ENCODE assay signal across 21 mouse cellular contexts in the genomic region with DNA sequence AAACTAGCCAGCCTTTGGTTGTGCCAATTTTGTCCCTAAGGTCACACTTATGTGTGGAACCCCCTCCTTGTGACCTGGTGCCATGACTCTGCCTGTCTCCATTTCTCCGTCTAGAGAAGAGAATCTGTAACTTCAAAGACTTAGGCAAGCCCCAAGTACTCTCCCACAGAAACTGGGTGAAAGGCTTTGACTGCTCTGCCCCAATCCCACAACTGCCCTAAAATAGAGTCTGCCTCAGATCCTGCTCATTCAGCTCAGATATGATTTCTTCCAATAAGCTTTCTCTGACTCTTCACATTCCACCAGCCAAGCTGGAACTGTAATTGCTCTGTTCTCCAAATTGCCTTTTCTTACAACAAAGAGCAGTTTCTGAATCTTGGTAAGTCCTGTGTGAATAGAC.
DNase-seq lines count a peak whose midpoint lies in the region; ATAC-seq and TF ChIP-seq lines count a peak whose summit lies in the region.
"Had no signal": no experiment of that assay in that cellular context is flagged by ENCODE, and none has a peak within 500 bp of the region (broad histone marks: within the 10 kb centered on the region; RNA-seq: fewer than 3 reads in every experiment).

No protein-coding gene starts in this region.

- WGBS in heart, embryonic 12.5 days: 52% methylated on average over 1 of the region's 1 CpGs
- WGBS in liver, postnatal 0 days (ENCODE audit: insufficient replicate concordance): 72% methylated on average over 1 of the region's 1 CpGs
- 69% methylated on average over 1 of the region's 1 CpGs for WGBS in liver, embryonic 12.5 days (ENCODE audit: insufficient replicate concordance)
- 88% methylated on average over 1 of the region's 1 CpGs for WGBS in kidney, adult 2 months

- H3K27ac ChIP-seq in heart, embryonic 12.5 days (ENCODE audit: poor library complexity, severe bottlenecking): no peak overlapping the region
- H3K27ac ChIP-seq in liver, postnatal 0 days (ENCODE audit: low read depth): no peak overlapping the region
- H3K27ac ChIP-seq in liver, embryonic 12.5 days: no peak overlapping the region
- H3K27ac ChIP-seq in kidney, adult 2 months (ENCODE audit: insufficient read depth, low read depth, low read length): no peak overlapping the region
- H3K27ac ChIP-seq: embryonic facial prominence, embryonic 12.5 days; forebrain, embryonic 15.5 days; heart, adult 2 months; heart, embryonic 13.5 days; hindbrain, embryonic 15.5 days had no signal

- no peak for TF ChIP-seq CTCF in liver, postnatal 0 days (IDR thresholded peaks at IDR 0.05; ENCODE audit: low read depth)
- TF ChIP-seq CTCF in kidney, adult 2 months (conservative IDR thresholded peaks at IDR 0.05; ENCODE audit: insufficient read depth, insufficient read length, low read depth, low read length): no peak

- no peaks in the 10 kb centered on the region for H3K79me2 ChIP-seq in myocyte (ENCODE audit: control insufficient read depth, insufficient read depth)

- no peak overlapping the region for H3ac ChIP-seq in myocyte (ENCODE audit: control insufficient read depth, insufficient read length)

- DNase-seq in heart, adult 11 months: peak; percentile 67
- DNase-seq in liver, postnatal 0 days: peak; percentile 9
- DNase-seq in kidney, adult 2 months: no peak
- no peak for DNase-seq in left cerebral cortex, adult 9 months (ENCODE audit: low spot score in 2 of 2)
- DNase-seq: adrenal gland, postnatal 25 days; cerebellum, adult 11 months; cerebellum, adult 9-10 months; cerebellum, postnatal 25 days; gastrocnemius, postnatal 25 days; heart, adult 2 months; kidney, adult 9 months had no signal

- H3K27me3 ChIP-seq in heart, embryonic 12.5 days (replicated peaks): no peaks in the 10 kb centered on the region
- no peaks in the 10 kb centered on the region for H3K27me3 ChIP-seq in liver, postnatal 0 days (ENCODE audit: insufficient read depth, low read length)
- H3K27me3 ChIP-seq in liver, embryonic 12.5 days (replicated peaks): no peaks in the 10 kb centered on the region
- no peaks in the 10 kb centered on the region for H3K27me3 ChIP-seq in myocyte (ENCODE audit: control insufficient read depth, insufficient read depth, insufficient read length)
- H3K27me3 ChIP-seq in kidney, adult 2 months (replicated peaks; ENCODE audit: control insufficient read depth, insufficient read depth, low read length): no peaks in the 10 kb centered on the region
- H3K27me3 ChIP-seq: embryonic facial prominence, embryonic 12.5 days; forebrain, embryonic 15.5 days; heart, embryonic 13.5 days; hindbrain, embryonic 15.5 days had no signal

- no peak for TF ChIP-seq POLR2A in myocyte (IDR thresholded peaks at IDR 0.05; ENCODE audit: insufficient read length, low read depth)
- no peak for TF ChIP-seq POLR2A in kidney, adult 2 months (IDR thresholded peaks at IDR 0.05; ENCODE audit: low read depth, low read length)

- H3K9ac ChIP-seq in heart, embryonic 12.5 days: no peak overlapping the region
- no peak overlapping the region for H3K9ac ChIP-seq in liver, postnatal 0 days (replicated peaks)
- H3K9ac ChIP-seq in liver, embryonic 12.5 days: no peak overlapping the region
- H3K9ac ChIP-seq: embryonic facial prominence, embryonic 12.5 days; forebrain, embryonic 15.5 days; heart, embryonic 13.5 days; hindbrain, embryonic 15.5 days had no signal

- 0 out of 2 replicates have a peak, but pooled peaks cover 3% of the 10 kb centered on the region for H3K9me3 ChIP-seq in heart, embryonic 12.5 days (replicated peaks)
- peaks cover 5% of the 10 kb centered on the region; the same call in 1 of the 2 replicates for H3K9me3 ChIP-seq in liver, postnatal 0 days (ENCODE audit: low read length)
- no peaks in the 10 kb centered on the region for H3K9me3 ChIP-seq in liver, embryonic 12.5 days (replicated peaks)
- H3K9me3 ChIP-seq: forebrain, embryonic 15.5 days; heart, embryonic 13.5 days; hindbrain, embryonic 15.5 days had no signal

- no peak overlapping the region for H3K4me2 ChIP-seq in heart, embryonic 12.5 days
- H3K4me2 ChIP-seq in liver, postnatal 0 days (ENCODE audit: low read depth, low read length): no peak overlapping the region
- no peak overlapping the region for H3K4me2 ChIP-seq in liver, embryonic 12.5 days
- peak overlapping the region; percentile 19 for H3K4me2 ChIP-seq in myocyte (ENCODE audit: low read depth)
- H3K4me2 ChIP-seq: embryonic facial prominence, embryonic 12.5 days; forebrain, embryonic 15.5 days; heart, embryonic 13.5 days; hindbrain, embryonic 15.5 days had no signal

- H3K36me3 ChIP-seq in heart, embryonic 12.5 days: no peaks in the 10 kb centered on the region
- H3K36me3 ChIP-seq in liver, postnatal 0 days (replicated peaks; ENCODE audit: insufficient read depth, low read length): no peaks in the 10 kb centered on the region
- no peaks in the 10 kb centered on the region for H3K36me3 ChIP-seq in liver, embryonic 12.5 days
- no peaks in the 10 kb centered on the region for H3K36me3 ChIP-seq in myocyte (ENCODE audit: control insufficient read depth, insufficient read depth)
- no peaks in the 10 kb centered on the region for H3K36me3 ChIP-seq in kidney, adult 2 months (ENCODE audit: control insufficient read depth, insufficient read depth, low read length)
- H3K36me3 ChIP-seq: embryonic facial prominence, embryonic 12.5 days; forebrain, embryonic 15.5 days; G1E; heart, embryonic 13.5 days; hindbrain, embryonic 15.5 days had no signal

- H3K4me3 ChIP-seq in heart, embryonic 12.5 days: no peak overlapping the region
- no peak overlapping the region for H3K4me3 ChIP-seq in liver, postnatal 0 days (ENCODE audit: low read depth, low read length)
- no peak overlapping the region for H3K4me3 ChIP-seq in liver, embryonic 12.5 days
- H3K4me3 ChIP-seq in myocyte: no peak overlapping the region
- H3K4me3 ChIP-seq in kidney, adult 2 months (ENCODE audit: insufficient read depth, low read depth, low read length): no peak overlapping the region
- H3K4me3 ChIP-seq: embryonic facial prominence, embryonic 12.5 days; forebrain, embryonic 15.5 days; heart, adult 2 months; heart, embryonic 13.5 days; hindbrain, embryonic 15.5 days had no signal

- no peak for ATAC-seq in heart, embryonic 12.5 days (ENCODE audit: insufficient number of reproducible peaks, low FRiP score)
- no peak for ATAC-seq in liver, postnatal 0 days
- no peak for ATAC-seq in liver, embryonic 12.5 days
- ATAC-seq: CD4-positive, CD25-positive, alpha-beta regulatory T cell, adult 4 months; forebrain, embryonic 15.5 days; intestine, embryonic 16.5 days had no signal

- H3K4me1 ChIP-seq in heart, embryonic 12.5 days (replicated peaks): no peaks in the 10 kb centered on the region
- H3K4me1 ChIP-seq in liver, postnatal 0 days (ENCODE audit: insufficient read depth): no peaks in the 10 kb centered on the region; the same call in 1 of the 2 replicates
- H3K4me1 ChIP-seq in liver, embryonic 12.5 days: no peaks in the 10 kb centered on the region; the same call in 1 of the 2 replicates
- H3K4me1 ChIP-seq in kidney, adult 2 months (ENCODE audit: control insufficient read depth, insufficient read depth, low read length): no peaks in the 10 kb centered on the region
- H3K4me1 ChIP-seq: embryonic facial prominence, embryonic 12.5 days; forebrain, embryonic 15.5 days; heart, embryonic 13.5 days; hindbrain, embryonic 15.5 days had no signal

- TF ChIP-seq EP300 in liver, postnatal 0 days (IDR thresholded peaks at IDR 0.05; ENCODE audit: low read depth): no peak

TF ChIP-seq in myocyte, 11 proteins besides CTCF, POLR2A, EP300 and RAD21:
- TF ChIP-seq MAX (IDR thresholded peaks at IDR 0.05; ENCODE audit: low read depth) (no peak), MYOG (IDR thresholded peaks at IDR 0.05; ENCODE audit: control insufficient read depth in 1 of 3, insufficient read depth in 1 of 3, insufficient read length in 2 of 3, low read depth in 2 of 3) (no peak), POLR2AphosphoS2 (IDR thresholded peaks at IDR 0.05; ENCODE audit: insufficient read length, low read depth) (no peak), USF1 (IDR thresholded peaks at IDR 0.05; ENCODE audit: low read depth) (no peak), MYOD1 (IDR thresholded peaks at IDR 0.05; ENCODE audit: control insufficient read depth in 1 of 3, insufficient read length in 2 of 3, low read depth in 2 of 3) (no peak), TCF12 (IDR thresholded peaks at IDR 0.05; ENCODE audit: insufficient read depth, poor library complexity, severe bottlenecking) (no peak), SRF (IDR thresholded peaks at IDR 0.05; ENCODE audit: control insufficient read depth, insufficient read length, low read depth) (no peak), REST (IDR thresholded peaks at IDR 0.05; ENCODE audit: insufficient read depth, insufficient read length) (no peak), E2F4 (IDR thresholded peaks at IDR 0.05; ENCODE audit: insufficient read depth) (no peak), CEBPB (IDR thresholded peaks at IDR 0.05; ENCODE audit: insufficient read depth, poor library complexity, severe bottlenecking) (no peak), TCF3 (IDR thresholded peaks at IDR 0.05; ENCODE audit: insufficient read length, low read depth) (no peak)

Comparison
In these comparisons a context has a peak if more than half of its experiments do, and no peak if none do; other contexts are left out.
1. DNase-seq: peak in heart, adult 11 months (single experiment) and liver, postnatal 0 days (single experiment); none in kidney, adult 2 months (single experiment) and left cerebral cortex, adult 9 months (0 of 2).